Mouse (Mus musculus) T-helper 1 cell (primary cell): ENCODE results near the gene Gm8906.

Experiments used
- in situ Hi-C: fragments of 300-600 bp; cut with MboI, MseI; formaldehyde crosslinking; loops from one replicate; pipeline ENCODE4 v1.15.1; 2025; ENCODE audit warnings: high pct_unique_total_duplicates

Gene Gm8906

GRCm38 (mm10) chr5:11502385-11502784, at the start of gene Gm8906:
Gene Gm8906 (plus strand): TSS chr5:11502685.
- in situ Hi-C loops = loop anchor here (5.0 to 10.0 kb wide), 3 partner anchors 272 to 555 kb away; partner anchors contain the start of genes Gm5861, Gm8857, Gm8871 and Gm8926
